Mouse (Mus musculus) lung, adult 2 months (tissue): ENCODE measurements at regions not wholly inside any gene's neighbourhood (a gene's known extent, or its start where the extent isn't known, plus 50 kb on each side); places are given as distances from the start of the nearest gene placed in this dataset.

Source experiments
- CTCF ChIP-seq: fragments of 200-500 bp; IDR thresholded peaks from 2 replicates; pipeline ENCODE4 v1.5.1; 2011; ENCODE audit warnings: mild to moderate bottlenecking, low read length, control low read depth; ENCODE audit not compliant: insufficient read depth
- POLR2A ChIP-seq: fragments of 200-500 bp; IDR thresholded peaks from 2 replicates; pipeline ENCODE4 v1.6.1; 2011; ENCODE audit warnings: low read depth, mild to moderate bottlenecking, control low read depth, low read length, borderline replicate concordance; ENCODE audit errors: extremely low read depth

GRCm38 (mm10) chr10:56782265-56782664, 405.1 kb downstream of the Gja1 start:
- TF ChIP-seq POLR2A: no peak
- TF ChIP-seq CTCF: no peak
